Mouse (Mus musculus): ENCODE measurements around the gene Ier2. TPM values are rescaled to one million over a fixed set of nuclear protein-coding genes. Genes with fewer than 3 reads are reported as not detected.
A peak's percentile ranks its signal among the peaks of the same experiment; 100 is the strongest.

Gene Ier2
- polyA plus RNA-seq, 1 experiment from 2014 or later, result 22.5 TPM

DNA sequence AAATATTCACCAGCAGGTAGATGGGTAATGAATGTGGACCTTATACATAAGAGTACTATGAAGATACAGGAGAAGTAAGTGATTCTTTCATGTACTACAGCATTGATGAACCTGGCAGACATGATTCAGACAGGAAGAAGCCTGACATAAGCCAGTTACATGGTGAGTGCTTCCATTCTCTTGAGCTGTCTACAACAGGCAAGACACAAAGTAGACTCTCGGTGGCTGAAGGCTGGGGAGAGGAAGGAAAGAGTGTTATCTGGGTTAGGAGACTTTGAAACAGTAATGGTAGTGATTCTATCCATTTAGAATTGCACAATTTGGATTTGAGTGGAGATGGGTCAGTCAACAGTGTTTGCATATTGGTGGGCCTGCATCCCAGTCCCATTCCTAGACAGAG is 3.7 kb downstream of the Ier2 start:
- Histone ChIP-seq H3K4me2 (ENCODE audit: low read length) (no peak overlapping the region), H3K4me1 (replicated peaks; ENCODE audit: control insufficient read depth, insufficient read depth, low read length) (peaks cover 58% of the 10 kb centered on the region), H3K36me3 (ENCODE audit: control insufficient read depth, insufficient read depth) (no peaks in the 10 kb centered on the region), H3K9me3 (ENCODE audit: control insufficient read depth, low read length) (no peaks in the 10 kb centered on the region), H3K4me3 (replicated peaks; ENCODE audit: low read length) (no peak overlapping the region), H3K9ac (replicated peaks; ENCODE audit: low read depth, low read length) (no peak overlapping the region), H3K27ac (ENCODE audit: low read length) (no peak overlapping the region), H3K27me3 (replicated peaks; ENCODE audit: control insufficient read depth, insufficient read depth, low read length) (no peaks in the 10 kb centered on the region)
- no peak for ATAC-seq
- WGBS, result 69% methylated on average over 1 of the region's 1 CpGs

DNA sequence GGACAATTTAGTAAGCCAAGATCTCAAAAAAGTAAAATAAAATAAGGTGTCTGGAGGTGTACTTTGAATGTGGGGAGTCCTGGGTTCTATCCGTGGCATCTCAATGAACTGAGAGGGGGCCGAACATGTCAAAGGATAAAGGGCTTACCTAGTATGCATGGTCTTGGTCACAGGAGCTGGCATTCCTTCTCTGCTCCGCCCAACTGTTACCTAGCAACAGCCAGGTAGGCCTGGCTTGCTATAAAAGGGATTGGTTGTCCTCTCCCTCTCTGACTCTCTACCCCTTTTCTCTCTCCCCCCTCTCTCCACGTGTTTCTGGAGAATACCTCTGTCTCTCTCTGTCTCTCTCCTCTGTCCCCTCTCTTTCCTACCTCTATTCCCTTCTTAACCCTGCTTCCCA is 5.0 kb downstream of the Ier2 start:
- no peak overlapping the region for H3K27ac ChIP-seq (ENCODE audit: low read length)
- WGBS, result 52% methylated on average over 4 of the region's 4 CpGs
- H3K4me1 ChIP-seq (replicated peaks; ENCODE audit: control insufficient read depth, insufficient read depth, low read length), result peaks cover 48% of the 10 kb centered on the region
- no peaks in the 10 kb centered on the region for H3K36me3 ChIP-seq (ENCODE audit: control insufficient read depth, insufficient read depth)
- no peak overlapping the region for H3K9ac ChIP-seq (replicated peaks; ENCODE audit: low read depth, low read length)
- no peak overlapping the region for H3K4me2 ChIP-seq (ENCODE audit: low read length)
- H3K9me3 ChIP-seq (ENCODE audit: control insufficient read depth, low read length), result no peaks in the 10 kb centered on the region
- no peak for ATAC-seq
- H3K27me3 ChIP-seq (replicated peaks; ENCODE audit: control insufficient read depth, insufficient read depth, low read length), result no peaks in the 10 kb centered on the region
- no peak overlapping the region for H3K4me3 ChIP-seq (replicated peaks; ENCODE audit: low read length)

DNA sequence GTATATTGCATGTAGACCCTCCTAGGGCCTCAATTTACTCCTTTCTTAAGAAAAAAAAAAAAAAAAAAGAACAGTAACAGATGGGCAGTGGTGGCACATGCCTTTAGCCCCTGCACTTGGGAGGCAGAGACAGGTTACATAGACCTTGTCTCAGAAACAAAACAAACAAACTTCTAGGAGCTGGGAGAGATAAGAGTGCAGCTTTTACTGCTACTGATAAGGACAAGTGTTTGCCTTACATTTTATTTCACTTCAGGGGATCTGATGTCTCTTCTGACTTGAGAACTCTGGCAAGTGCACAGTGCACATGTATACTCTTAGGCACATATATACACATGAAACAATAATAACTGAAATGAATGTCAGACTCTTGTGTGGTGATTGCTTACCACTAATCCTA is 5.4 kb downstream of the Ier2 start:
- no peak for ATAC-seq
- H3K27ac ChIP-seq (ENCODE audit: low read length), result 0 out of 2 replicates have a peak overlapping the region, but pooled peaks have one; percentile 0

DNA sequence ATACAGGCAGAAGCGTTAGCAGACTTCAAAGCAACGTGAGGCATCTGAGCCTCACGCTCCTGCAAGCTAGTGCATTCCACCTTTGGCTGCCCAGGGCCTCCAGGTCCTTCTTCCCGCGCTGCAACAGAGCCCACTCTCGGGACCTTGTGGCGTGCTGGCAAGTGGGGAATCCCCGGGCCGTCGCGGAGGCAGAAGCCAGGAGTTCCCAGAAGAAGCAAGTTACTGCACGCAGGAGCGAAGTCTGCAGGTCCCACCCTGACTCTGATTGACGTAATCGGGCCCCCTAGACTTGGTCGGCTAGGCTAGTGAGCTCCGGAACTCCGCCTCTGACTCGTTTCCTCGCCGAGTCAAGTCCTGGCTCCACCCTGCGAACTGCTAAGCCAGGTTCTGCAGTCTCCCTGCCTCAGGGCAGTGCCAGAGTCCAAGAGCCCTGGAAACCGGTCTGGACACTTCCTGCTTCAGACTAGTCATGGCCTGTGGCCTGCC is 6.0 kb downstream of the Ier2 start:
- H3K27ac ChIP-seq (ENCODE audit: low read length), result peak overlapping the region; percentile 71
- H3K27me3 ChIP-seq (replicated peaks; ENCODE audit: control insufficient read depth, insufficient read depth, low read length), result no peaks in the 10 kb centered on the region
- ATAC-seq, result no peak
- H3K9me3 ChIP-seq (ENCODE audit: control insufficient read depth, low read length), result no peaks in the 10 kb centered on the region
- H3K4me2 ChIP-seq (ENCODE audit: low read length), result peak overlapping the region; percentile 47
- H3K4me1 ChIP-seq (replicated peaks; ENCODE audit: control insufficient read depth, insufficient read depth, low read length), result peaks cover 41% of the 10 kb centered on the region
- peak overlapping the region; percentile 25 for H3K4me3 ChIP-seq (replicated peaks; ENCODE audit: low read length)
- 5% methylated on average over 23 of the region's 23 CpGs for WGBS
- H3K9ac ChIP-seq (replicated peaks; ENCODE audit: low read depth, low read length), result peak overlapping the region; percentile 49
- H3K36me3 ChIP-seq (ENCODE audit: control insufficient read depth, insufficient read depth), result no peaks in the 10 kb centered on the region

More for the DNA sequence above, 5.4 kb downstream of the Ier2 start:
- H3K36me3 ChIP-seq (ENCODE audit: control insufficient read depth, insufficient read depth), result no peaks in the 10 kb centered on the region
- H3K4me3 ChIP-seq (replicated peaks; ENCODE audit: low read length), result no peak overlapping the region
- H3K9me3 ChIP-seq (ENCODE audit: control insufficient read depth, low read length), result no peaks in the 10 kb centered on the region
- H3K27me3 ChIP-seq (replicated peaks; ENCODE audit: control insufficient read depth, insufficient read depth, low read length), result no peaks in the 10 kb centered on the region
- peaks cover 45% of the 10 kb centered on the region for H3K4me1 ChIP-seq (replicated peaks; ENCODE audit: control insufficient read depth, insufficient read depth, low read length)
- H3K9ac ChIP-seq (replicated peaks; ENCODE audit: low read depth, low read length), result no peak overlapping the region
- no peak overlapping the region for H3K4me2 ChIP-seq (ENCODE audit: low read length)

DNA sequence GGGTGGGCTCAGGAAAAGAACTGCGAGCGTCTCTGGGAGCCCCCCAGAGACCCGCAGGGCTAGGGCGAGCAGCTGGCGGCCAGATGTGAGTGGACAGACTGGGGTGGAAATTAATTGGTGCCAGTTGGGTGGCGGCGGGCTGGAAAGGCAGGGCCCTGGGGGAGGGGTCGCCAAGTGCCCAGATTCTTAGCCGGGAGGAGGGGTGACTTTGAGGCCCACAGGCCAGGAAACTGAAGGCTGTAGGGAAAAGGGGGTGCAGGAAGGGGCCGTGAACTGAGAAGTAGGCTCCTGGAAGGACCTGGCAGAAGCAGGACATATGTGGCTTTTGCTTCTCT is 6.5 kb downstream of the Ier2 start:
- peak overlapping the region; percentile 71 for H3K27ac ChIP-seq (ENCODE audit: low read length)
- H3K4me3 ChIP-seq (replicated peaks; ENCODE audit: low read length), result peak overlapping the region; percentile 25
- 0 out of 2 replicates have a peak, but pooled peaks have one; percentile 5 for ATAC-seq
- no peaks in the 10 kb centered on the region for H3K36me3 ChIP-seq (ENCODE audit: control insufficient read depth, insufficient read depth)
- H3K9me3 ChIP-seq (ENCODE audit: control insufficient read depth, low read length), result no peaks in the 10 kb centered on the region
- peak overlapping the region; percentile 49 for H3K9ac ChIP-seq (replicated peaks; ENCODE audit: low read depth, low read length)
- 2% methylated on average over 10 of the region's 10 CpGs for WGBS
- peak overlapping the region; percentile 47 for H3K4me2 ChIP-seq (ENCODE audit: low read length)
- no peaks in the 10 kb centered on the region for H3K27me3 ChIP-seq (replicated peaks; ENCODE audit: control insufficient read depth, insufficient read depth, low read length)
- peaks cover 35% of the 10 kb centered on the region for H3K4me1 ChIP-seq (replicated peaks; ENCODE audit: control insufficient read depth, insufficient read depth, low read length)

DNA sequence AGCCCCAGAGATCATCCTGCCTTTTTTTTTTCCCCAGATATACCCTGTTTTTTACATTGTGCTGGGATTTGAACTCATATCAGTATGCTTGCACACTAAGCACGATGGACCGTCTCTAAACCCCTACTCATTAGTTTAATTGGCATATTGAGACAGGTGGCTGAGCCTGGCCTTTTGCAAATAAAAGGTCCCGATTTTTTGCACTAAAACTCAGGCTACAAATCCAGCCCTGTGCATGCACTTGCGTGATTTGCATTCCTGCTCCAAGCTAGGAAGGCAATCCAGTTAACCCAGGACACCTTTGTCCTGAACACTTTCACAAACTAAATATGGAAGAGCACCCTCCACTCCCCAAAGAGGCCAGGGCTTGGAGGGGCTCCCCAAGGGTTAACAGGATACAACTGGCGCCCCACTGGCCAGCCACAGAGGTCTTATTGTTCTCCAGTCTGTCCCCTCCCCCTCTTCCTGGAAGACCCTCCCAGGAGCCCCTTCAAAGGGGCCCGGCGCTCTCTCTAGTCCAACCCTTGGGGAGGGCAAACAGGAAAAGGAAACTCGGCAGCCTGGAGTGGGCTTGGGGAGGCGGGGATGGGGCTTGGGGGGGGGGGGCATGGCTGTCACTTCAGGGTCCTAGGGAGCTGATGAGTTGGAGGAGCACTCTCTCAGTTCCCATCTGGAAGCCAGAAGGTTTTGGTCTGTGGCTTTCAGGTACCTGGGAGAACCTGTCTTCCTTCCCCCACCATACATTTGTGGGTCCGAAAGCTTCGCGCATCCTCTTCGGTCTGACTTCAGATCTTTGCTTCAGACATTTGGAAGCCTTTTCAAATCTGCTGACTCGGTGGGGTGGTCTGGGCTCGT is 7.1 kb downstream of the Ier2 start:
- Histone ChIP-seq H3K27me3 (replicated peaks; ENCODE audit: control insufficient read depth, insufficient read depth, low read length) (no peaks in the 10 kb centered on the region), H3K4me2 (ENCODE audit: low read length) (peak overlapping the region; percentile 47), H3K9me3 (ENCODE audit: control insufficient read depth, low read length) (no peaks in the 10 kb centered on the region), H3K36me3 (ENCODE audit: control insufficient read depth, insufficient read depth) (no peaks in the 10 kb centered on the region), H3K27ac (ENCODE audit: low read length) (peak overlapping the region; percentile 71), H3K4me3 (replicated peaks; ENCODE audit: low read length) (peak overlapping the region; percentile 25; the same call in 1 of the 2 replicates), H3K9ac (replicated peaks; ENCODE audit: low read depth, low read length) (peak overlapping the region; percentile 49), H3K4me1 (replicated peaks; ENCODE audit: control insufficient read depth, insufficient read depth, low read length) (peaks cover 30% of the 10 kb centered on the region)
- 2% methylated on average over 13 of the region's 15 CpGs for WGBS
- ATAC-seq, result peak; percentile 66

DNA sequence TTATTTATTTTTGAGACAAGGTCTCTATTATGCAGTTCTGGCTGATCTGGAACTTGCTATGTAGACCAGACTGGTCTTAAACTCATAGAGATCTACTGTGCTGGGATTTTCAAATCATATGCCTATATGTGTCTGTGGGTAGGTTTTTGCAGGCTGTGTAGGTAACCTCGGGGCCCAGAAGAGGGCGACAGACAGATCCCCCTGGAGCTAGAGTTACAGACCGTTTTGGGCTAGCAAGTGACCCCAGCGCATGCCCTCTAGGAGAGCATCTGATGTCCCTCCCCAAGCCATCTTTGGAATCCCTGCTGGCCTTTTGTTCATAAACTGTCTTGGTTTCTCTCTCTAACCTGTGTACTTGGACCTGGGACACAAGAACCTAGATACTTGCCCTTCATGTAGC is 8.1 kb downstream of the Ier2 start:
- Histone ChIP-seq H3K9me3 (ENCODE audit: control insufficient read depth, low read length) (no peaks in the 10 kb centered on the region), H3K4me2 (ENCODE audit: low read length) (no peak overlapping the region), H3K9ac (replicated peaks; ENCODE audit: low read depth, low read length) (no peak overlapping the region), H3K4me1 (replicated peaks; ENCODE audit: control insufficient read depth, insufficient read depth, low read length) (peaks cover 20% of the 10 kb centered on the region), H3K4me3 (replicated peaks; ENCODE audit: low read length) (no peak overlapping the region), H3K36me3 (ENCODE audit: control insufficient read depth, insufficient read depth) (no peaks in the 10 kb centered on the region), H3K27me3 (replicated peaks; ENCODE audit: control insufficient read depth, insufficient read depth, low read length) (no peaks in the 10 kb centered on the region), H3K27ac (ENCODE audit: low read length) (0 out of 2 replicates have a peak overlapping the region, but pooled peaks have one; percentile 10)
- WGBS, result 46% methylated on average over 4 of the region's 4 CpGs
- no peak for ATAC-seq

DNA sequence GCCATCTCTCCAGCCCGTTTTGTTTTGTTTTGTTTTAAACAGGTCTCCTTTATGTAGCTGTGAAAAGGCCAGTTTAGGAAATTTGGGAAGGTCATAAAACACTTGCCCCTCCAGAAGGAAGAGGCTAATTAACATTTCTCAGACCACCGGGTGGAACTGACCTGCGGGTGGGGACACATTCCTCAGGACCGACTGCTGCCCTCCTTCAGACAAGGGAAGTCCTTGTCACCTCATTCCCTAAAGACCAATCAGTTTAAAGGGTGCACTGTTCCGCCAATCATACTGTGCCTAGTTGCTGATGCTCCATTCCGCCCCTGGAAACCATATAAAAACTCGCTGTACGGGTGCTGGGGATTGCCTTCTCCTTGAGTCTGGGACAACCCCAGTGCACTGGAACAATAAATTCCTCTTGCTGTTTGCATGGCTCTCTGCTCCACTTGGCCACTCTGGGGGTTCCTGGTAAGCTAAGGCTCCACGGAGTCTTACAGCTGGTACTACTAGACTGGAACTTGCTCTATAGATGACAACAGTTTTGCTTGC is 9.5 kb downstream of the Ier2 start:
- 70% methylated on average over 9 of the region's 9 CpGs for WGBS
- H3K9ac ChIP-seq (replicated peaks; ENCODE audit: low read depth, low read length), result no peak overlapping the region
- H3K4me3 ChIP-seq (replicated peaks; ENCODE audit: low read length), result no peak overlapping the region
- H3K9me3 ChIP-seq (ENCODE audit: control insufficient read depth, low read length), result no peaks in the 10 kb centered on the region
- peaks cover 18% of the 10 kb centered on the region for H3K4me1 ChIP-seq (replicated peaks; ENCODE audit: control insufficient read depth, insufficient read depth, low read length)
- H3K4me2 ChIP-seq (ENCODE audit: low read length), result no peak overlapping the region
- no peak overlapping the region for H3K27ac ChIP-seq (ENCODE audit: low read length)
- no peaks in the 10 kb centered on the region for H3K36me3 ChIP-seq (ENCODE audit: control insufficient read depth, insufficient read depth)
- ATAC-seq, result no peak
- H3K27me3 ChIP-seq (replicated peaks; ENCODE audit: control insufficient read depth, insufficient read depth, low read length), result no peaks in the 10 kb centered on the region

DNA sequence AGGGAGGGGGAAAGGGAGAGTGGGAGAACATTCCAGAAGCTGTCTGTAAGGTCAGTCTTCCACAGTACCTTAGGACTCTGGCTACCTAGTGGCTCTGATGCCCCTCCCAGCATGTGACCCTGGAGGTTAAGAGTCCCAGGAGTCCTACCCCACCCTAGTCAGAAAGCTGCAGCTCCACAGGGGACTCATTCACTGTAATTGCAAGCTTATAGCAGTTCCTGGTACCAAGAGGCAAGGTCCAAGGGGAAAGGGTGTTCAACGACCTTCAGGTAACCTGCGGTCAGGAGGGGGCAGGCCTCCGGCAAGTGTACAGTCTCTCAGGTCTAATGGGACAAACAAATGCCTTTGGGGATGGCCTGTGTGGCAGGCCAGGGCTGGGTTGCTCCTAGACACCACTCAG is 12.4 kb downstream of the Ier2 start:
- Histone ChIP-seq H3K9ac (replicated peaks; ENCODE audit: low read depth, low read length) (no peak overlapping the region), H3K4me1 (replicated peaks; ENCODE audit: control insufficient read depth, insufficient read depth, low read length) (peaks cover 9% of the 10 kb centered on the region), H3K27ac (ENCODE audit: low read length) (no peak overlapping the region), H3K27me3 (replicated peaks; ENCODE audit: control insufficient read depth, insufficient read depth, low read length) (no peaks in the 10 kb centered on the region), H3K9me3 (ENCODE audit: control insufficient read depth, low read length) (no peaks in the 10 kb centered on the region), H3K36me3 (ENCODE audit: control insufficient read depth, insufficient read depth) (no peaks in the 10 kb centered on the region), H3K4me3 (replicated peaks; ENCODE audit: low read length) (no peak overlapping the region), H3K4me2 (ENCODE audit: low read length) (no peak overlapping the region)
- no peak for ATAC-seq
- WGBS, result 43% methylated on average over 3 of the region's 3 CpGs

All from forebrain, embryonic 16.5 days (tissue).